ENCODE assay signal across 24 mouse cellular contexts in the genomic region with DNA sequence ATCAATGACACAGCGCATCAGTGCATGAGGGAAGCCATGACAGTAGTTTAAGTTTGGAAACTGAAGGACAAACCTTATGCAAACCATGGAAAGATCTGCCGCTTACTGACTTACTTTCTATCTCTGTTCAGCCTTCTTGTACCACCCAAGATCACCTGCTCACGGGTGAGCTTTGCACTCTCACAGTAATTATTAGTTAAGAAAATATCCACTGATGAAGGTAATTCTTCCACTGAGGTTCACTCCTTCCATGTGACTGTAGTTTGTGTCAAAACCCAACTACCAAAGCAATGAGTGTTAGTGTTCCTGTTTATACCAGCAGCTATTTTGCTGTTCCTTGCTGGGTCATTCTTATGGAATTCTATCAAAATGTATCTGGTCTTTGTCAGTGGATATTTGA.
DNase-seq lines count a peak whose midpoint lies in the region; ATAC-seq lines count a peak whose summit lies in the region.
"Had no signal": no experiment of that assay in that cellular context is flagged by ENCODE, and none has a peak within 500 bp of the region (broad histone marks: within the 10 kb centered on the region; RNA-seq: fewer than 3 reads in every experiment).

No protein-coding gene starts in this region.

- no peak overlapping the region for H3K9ac ChIP-seq in kidney, embryonic 15.5 days
- H3K9ac ChIP-seq: embryonic facial prominence, embryonic 12.5 days; forebrain, embryonic 13.5 days; forebrain, embryonic 15.5 days had no signal

- 91% methylated on average over 3 of the region's 3 CpGs for WGBS in kidney, embryonic 15.5 days

- H3K36me3 ChIP-seq in kidney, embryonic 15.5 days, result no peaks in the 10 kb centered on the region
- H3K36me3 ChIP-seq: embryonic facial prominence, embryonic 10.5 days; embryonic facial prominence, embryonic 12.5 days; forebrain, embryonic 15.5 days; G1E had no signal

- H3K4me1 ChIP-seq in kidney, embryonic 15.5 days, result no peaks in the 10 kb centered on the region
- H3K4me1 ChIP-seq: embryonic facial prominence, embryonic 10.5 days; embryonic facial prominence, embryonic 12.5 days; forebrain, embryonic 13.5 days; forebrain, embryonic 15.5 days had no signal

- peak; percentile 4 for DNase-seq in kidney, adult 11 months
- no peak for DNase-seq in kidney, postnatal 10 days
- peak; percentile 10 to 21 for DNase-seq in kidney, adult 8-10 months
- peak; percentile 5 to 15 for DNase-seq in kidney, postnatal 36 days
- no peak for DNase-seq in kidney, postnatal 4 days
- DNase-seq: adrenal gland, adult 8-10 months; adrenal gland, postnatal 14 days; adrenal gland, postnatal 36 days; B cell, adult 2 months; cerebellum, adult 11-12 months; cerebellum, adult 2 months; cerebellum, adult 9-10 months; cerebellum, postnatal 10 days; cerebellum, postnatal 25 days had no signal

- no peaks in the 10 kb centered on the region for H3K27me3 ChIP-seq in kidney, embryonic 15.5 days
- H3K27me3 ChIP-seq: CH12.LX; embryonic facial prominence, embryonic 12.5 days; forebrain, embryonic 13.5 days; forebrain, embryonic 15.5 days; Patski had no signal

- H3K9me3 ChIP-seq in kidney, embryonic 15.5 days (replicated peaks), result no peaks in the 10 kb centered on the region
- H3K9me3 ChIP-seq: embryonic facial prominence, embryonic 10.5 days; embryonic facial prominence, embryonic 12.5 days; forebrain, embryonic 13.5 days; forebrain, embryonic 15.5 days had no signal

- H3K4me3 ChIP-seq in kidney, embryonic 15.5 days (replicated peaks), result no peak overlapping the region
- H3K4me3 ChIP-seq: embryonic facial prominence, embryonic 10.5 days; embryonic facial prominence, embryonic 12.5 days; forebrain, embryonic 13.5 days; forebrain, embryonic 15.5 days had no signal

- no peak for ATAC-seq in kidney, embryonic 15.5 days (replicated peaks; ENCODE audit: low FRiP score)
- ATAC-seq: activated CD4-positive, CD25-positive, alpha-beta regulatory T cell, adult 4 months; CD4-positive, CD25-positive, alpha-beta regulatory T cell, adult 4 months; forebrain, embryonic 13.5 days; forebrain, embryonic 15.5 days; Patski had no signal

- no peak overlapping the region for H3K4me2 ChIP-seq in kidney, embryonic 15.5 days
- H3K4me2 ChIP-seq: embryonic facial prominence, embryonic 12.5 days; forebrain, embryonic 13.5 days; forebrain, embryonic 15.5 days had no signal

- no peak overlapping the region for H3K27ac ChIP-seq in kidney, embryonic 15.5 days
- H3K27ac ChIP-seq: embryonic facial prominence, embryonic 10.5 days; embryonic facial prominence, embryonic 12.5 days; forebrain, embryonic 13.5 days; forebrain, embryonic 15.5 days had no signal

Comparison
In these comparisons a context has a peak if more than half of its experiments do, and no peak if none do; other contexts are left out.
1. DNase-seq: peak in kidney, adult 11 months (single experiment), kidney, adult 8-10 months (2 of 2) and kidney, postnatal 36 days (2 of 2); none in kidney, postnatal 10 days (single experiment) and kidney, postnatal 4 days (0 of 2).